In genomic region chr7:25249314-25250140, GRCm38 (mm10) we compare ENCODE assay signal across 1 mouse cellular context.
TF ChIP-seq lines count a peak whose summit lies in the region.

No protein-coding gene starts in this region.

TF ChIP-seq in C2C12, 6 proteins besides CTCF, POLR2A, EP300 and RAD21:
- TF ChIP-seq FOSL1 (IDR thresholded peaks at IDR 0.05; ENCODE audit: insufficient read depth, low read length, poor library complexity, severe bottlenecking) (no peak), USF1 (IDR thresholded peaks at IDR 0.05; ENCODE audit: low read depth) (no peak), MYOD1 (IDR thresholded peaks at IDR 0.05; ENCODE audit: control insufficient read depth, insufficient read length, low read depth) (no peak), MYOG (IDR thresholded peaks at IDR 0.05; ENCODE audit: control insufficient read depth, extremely low read depth, insufficient read length) (no peak), CEBPB (IDR thresholded peaks at IDR 0.05; ENCODE audit: low read depth) (no peak), MAX (IDR thresholded peaks at IDR 0.05) (no peak)
